Mouse (Mus musculus) left cerebral cortex, adult 11 months (tissue): Measurements from ENCODE around the gene Tet3.

Source experiments
- DNase-seq: peaks from one replicate; pipeline ENCODE4 v3.0.0; 2022; ENCODE audit warnings: low spot score

Tet3 gene

DNA sequence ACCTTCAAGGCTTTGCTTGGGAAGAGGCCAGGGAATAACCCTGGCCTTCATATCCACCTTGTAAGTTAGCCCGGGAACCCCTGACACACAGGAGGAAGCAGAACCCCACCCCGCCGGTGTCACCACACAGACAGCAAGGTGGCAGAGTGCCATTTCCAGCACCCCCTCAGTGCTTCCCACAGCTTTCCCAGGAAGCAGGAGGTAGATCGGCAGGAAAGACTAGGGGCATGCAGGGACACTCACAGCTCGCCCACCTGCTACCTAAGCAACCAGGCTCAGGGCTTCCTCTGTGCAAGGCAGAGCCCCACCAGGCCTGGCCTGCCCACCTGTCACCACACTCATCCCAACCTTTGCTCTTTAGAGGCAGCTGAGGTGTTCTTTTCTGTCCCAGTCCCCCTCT, 19.1 kb downstream of the Tet3 start:
- DNase-seq = peak; percentile 53

DNA sequence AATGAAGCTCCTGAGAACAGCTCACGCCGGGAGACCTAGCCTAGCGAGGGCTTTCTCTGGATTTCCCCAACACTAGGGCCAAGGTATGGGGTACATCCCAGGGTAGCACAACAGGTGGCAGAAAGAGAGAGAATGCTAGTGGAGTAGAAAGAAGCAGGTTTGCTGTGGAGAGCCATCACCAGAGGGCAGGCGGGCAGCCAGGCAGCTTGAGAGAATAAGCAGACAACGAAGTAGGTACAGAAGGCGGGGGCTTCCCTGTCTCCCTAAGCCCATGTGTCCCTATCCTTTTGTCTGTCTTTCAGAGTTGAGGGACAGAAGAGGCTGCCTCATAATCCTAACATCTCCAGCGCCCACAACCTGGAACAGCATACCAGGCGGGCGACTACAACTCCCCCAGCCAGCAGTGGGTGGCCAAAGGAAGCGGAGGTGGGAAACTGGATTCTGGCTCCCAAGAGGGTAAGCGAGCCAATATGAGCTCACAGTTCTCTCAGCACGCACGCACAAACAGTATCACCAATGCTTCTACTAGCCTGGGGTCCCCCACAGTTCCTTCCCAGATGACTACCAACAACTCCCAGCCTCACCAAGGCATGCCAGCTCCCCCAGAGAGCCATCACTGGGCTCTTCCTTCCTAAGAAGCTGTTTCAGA, 19.6 kb downstream of the Tet3 start:
- DNase-seq = no peak

DNA sequence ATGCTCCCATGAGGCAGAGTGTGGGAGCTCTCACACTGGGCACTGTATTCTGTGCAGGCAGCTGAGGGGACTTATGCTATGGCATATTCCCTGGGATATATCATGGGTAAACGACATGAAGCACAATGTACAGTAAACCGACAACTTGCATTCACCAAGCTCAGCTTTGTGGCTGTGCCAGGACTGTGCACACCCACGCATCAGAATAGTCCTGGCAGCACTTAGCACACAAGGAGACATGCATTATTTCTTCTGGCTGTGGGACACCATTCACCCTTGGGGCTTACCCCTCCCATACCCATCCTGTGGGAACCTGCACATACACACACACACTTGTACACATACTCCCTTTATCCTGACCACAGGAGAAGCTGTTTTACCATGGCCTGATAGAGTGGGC, 20.3 kb downstream of the Tet3 start:
- DNase-seq = no peak

DNA sequence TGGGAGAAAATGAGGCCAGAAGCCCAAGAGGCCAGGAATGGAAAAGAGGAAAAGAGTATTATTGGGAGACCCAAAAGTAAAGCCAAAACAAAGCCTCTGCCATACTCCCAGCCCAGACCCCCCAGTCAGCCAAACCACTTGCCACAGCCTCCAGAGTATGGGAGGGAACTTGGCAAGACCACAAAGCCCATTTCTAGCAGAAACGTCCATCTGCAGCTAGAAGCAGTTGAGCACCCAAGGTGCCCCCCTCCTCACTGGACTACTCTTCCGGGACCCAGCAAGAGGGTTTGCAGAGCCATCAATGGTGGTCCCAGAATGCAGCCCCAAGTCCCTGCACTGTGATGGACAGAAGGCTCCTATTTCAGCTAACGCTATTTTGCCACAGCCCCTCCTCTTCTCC, 21.1 kb downstream of the Tet3 start:
- DNase-seq = no peak

DNA sequence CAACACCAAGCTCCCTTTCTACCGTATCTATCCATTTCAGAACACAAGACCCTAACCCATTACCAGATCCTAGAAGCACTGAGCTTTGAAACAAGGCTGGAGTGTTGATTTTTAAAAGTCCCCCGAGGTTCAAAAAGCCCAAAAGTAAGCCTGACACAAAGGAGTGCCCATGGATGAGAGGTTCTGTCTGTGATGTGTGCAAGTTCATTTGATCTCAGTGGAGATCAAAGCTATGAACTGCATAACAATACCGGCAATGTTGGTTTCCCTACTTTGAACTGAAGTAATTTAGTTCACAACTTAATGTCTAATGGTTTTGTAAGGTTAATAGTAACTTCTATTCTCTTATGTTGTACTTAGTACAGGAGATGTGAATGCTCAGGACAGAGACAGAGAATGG, 21.7 kb downstream of the Tet3 start:
- no peak for DNase-seq

DNA sequence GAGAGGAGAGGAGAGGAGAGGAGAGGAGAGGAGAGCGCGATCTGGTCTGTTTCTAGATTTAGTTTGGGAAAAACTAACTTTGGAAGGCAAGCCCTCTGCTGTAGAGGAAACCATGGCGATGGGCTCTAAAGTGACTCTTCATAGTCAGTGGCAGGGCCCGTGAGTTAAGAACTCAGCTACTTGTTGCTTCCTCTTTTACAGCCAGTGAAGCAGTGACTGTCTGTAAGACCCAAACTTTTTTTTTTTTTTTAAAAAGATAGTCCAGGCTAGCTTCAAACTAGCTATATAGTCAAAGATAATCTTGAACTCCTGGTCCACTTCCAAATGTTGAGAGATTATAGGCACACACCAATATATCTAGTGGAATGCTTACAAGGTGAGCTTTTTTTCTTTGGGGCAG, 22.3 kb downstream of the Tet3 start:
- no peak for DNase-seq

DNA sequence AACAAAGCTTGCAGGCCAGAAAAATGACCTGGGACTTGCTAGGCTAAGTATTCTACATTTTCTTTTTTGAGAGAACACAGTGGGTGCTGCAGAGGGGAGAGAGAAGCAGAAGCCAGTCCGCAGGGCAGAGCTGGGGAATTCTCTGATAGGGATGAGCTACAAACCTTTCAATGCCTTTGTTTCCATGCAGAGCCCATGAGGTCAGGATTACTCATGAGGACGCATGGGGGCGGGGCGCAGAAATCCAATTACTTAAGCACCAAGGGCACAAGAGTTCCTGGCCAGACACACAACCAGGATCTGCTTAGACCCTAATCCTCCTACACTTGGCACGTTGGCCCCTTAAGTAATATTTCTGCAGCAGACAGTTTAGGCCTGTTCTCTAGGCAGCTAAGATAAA, 23.7 kb downstream of the Tet3 start:
- no peak for DNase-seq

DNA sequence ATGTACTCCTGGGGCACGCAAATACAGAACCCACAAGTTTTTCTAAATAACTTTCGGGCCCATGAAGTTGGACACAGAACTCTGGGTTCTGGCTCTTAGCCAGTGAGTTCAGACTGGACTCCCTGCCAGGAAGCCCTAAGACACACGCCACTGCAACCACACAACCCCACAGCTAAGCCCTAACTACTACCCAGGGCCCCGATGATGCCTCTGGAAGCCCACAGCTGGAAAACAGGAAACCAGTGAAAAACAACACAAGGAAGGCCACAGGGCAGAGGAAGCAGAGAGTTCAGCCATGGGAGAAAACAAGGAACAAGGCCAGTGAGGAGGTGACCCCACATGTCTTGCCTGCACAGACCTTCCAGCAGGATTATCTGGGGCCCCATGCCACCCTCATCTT, 25.3 kb downstream of the Tet3 start:
- DNase-seq = no peak

DNA sequence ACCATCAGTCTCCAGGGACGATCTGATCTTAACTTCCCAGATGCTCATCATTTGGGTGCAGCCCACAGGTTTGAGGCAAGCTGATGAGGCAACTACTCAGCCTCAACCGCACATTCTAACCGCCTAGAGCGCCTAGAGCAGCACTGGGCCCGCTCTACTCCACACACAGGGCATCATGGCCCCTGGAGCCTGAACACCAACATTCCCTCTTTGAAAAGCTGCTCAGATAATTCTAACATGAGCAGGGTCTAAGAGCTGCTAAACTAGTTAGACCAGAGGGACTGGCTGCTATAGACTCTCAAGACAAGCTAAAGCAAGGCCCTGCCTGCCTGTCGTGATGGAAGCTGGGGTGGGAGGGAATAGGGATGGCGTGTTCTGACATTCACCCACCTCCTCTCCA, 25.9 kb downstream of the Tet3 start:
- no peak for DNase-seq

DNA sequence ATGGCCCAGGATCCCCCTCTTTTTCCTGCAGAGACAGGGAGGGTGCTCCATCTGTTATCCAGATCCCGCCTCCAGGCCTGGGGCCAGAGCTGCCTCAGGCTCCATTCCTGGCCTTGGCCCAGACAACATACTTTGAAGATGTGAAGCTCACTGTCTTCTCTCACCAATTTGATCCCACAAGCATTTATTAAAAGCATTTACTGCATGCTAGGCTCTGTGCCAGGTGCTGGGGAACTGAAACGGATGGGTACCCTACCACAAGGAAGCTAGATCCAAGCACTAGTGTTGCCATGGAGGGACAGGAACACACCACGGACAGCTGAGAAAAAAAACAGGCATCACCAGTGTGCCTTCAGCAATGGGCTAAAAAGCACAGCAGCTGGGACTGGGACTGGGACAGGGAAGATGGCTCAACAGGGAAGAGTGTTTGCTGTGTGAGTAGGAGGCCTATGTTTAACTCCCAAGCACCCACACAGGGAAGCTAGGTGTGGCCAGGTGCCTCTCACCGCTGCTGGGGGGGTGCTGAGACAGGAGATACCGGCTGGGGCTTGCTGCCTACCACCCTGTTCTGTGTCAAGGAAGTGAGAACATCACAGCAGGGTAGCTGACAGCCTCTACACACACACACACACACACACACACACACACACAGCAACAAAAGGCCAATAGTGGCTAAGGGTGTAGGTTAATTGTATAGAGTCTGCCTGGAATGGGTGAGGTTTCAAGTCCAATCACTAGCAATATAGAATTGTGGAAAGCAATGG, 30.7 kb downstream of the Tet3 start:
- peak; percentile 27 for DNase-seq

DNA sequence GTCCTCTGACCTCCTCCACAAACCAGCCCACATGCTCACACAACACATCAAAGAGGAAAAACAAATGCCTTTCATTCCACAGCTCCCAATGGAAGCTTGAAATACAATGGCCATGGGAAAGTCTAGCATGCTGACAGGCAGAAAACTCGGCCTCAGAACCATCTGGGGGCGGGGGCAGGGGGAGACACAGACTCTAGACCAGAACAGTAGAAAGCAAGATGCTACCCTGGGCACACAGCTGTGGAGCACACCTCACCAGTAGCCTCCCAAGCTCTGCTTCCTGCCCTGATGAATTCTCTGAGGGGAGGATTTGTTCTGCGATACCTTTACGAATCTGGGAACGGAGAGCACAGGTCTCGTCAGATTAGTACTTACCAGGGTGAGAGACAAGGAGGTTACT, 31.4 kb downstream of the Tet3 start:
- no peak for DNase-seq

DNA sequence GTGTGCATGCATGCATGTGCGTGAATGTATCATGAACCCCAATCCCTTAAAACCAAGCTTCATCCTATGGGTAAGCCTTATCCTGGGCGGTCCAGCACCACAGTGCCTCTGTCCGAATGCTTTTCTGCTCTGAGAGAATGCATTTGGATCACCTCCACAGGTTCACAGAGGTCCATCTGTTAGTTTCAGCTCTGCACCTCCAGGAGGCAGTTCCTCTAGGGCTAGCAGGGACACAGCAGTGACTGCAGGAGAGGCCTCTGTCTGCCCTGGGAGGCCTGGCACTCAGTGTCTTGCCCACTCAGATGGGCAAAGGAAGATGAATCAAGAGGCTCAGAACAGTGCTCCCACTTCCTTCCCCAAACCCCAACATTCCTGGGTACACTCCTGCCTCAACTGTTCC, 32.3 kb downstream of the Tet3 start:
- no peak for DNase-seq

DNA sequence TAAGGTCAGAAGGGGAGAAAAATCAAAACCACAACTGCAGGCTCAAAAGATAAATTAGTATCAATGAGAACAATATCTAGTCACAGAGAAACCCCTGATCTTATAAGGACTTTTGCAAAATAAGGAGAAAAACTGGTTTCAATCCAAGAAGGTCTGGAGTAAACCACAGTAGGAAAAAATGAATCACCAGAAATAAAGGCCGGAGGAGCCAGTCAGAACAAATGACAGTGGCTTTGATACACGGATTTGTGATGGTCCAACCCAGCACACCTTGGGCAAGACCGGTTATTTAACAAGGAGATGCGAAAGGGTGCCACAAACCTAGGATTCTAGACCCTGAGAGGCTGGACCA, 34.9 kb downstream of the Tet3 start:
- DNase-seq = no peak

DNA sequence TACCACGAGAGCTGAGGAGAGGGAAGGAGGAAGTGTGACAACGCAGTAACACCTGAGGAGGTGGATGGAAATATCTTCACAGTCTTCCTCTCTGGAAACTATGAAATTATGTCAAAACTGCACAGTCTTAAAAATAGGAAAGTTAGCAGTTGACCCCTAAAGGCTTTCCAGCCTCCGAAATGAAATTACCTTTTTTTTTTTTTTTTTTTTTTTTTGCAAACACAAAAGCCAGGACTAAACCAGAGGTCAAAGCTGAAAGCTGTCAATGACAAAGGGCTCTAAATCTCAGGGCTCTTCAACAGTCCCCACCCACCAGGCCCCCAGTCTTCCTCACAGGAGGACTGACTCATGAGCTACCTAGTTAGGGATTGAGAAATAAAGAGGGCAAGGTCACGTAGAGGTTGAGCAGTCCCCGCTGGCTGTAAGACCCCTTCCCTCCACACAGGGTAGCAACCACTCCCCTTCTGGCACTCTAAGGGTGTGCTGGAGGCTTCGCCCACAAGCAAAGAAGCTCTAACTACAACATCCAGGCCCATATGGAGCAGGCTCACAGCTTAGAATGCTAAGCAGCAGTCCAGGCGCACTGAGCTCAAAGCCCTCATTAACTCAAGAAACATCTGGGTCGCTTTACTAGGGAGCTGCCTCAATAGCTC, 35.4 kb downstream of the Tet3 start:
- no peak for DNase-seq

DNA sequence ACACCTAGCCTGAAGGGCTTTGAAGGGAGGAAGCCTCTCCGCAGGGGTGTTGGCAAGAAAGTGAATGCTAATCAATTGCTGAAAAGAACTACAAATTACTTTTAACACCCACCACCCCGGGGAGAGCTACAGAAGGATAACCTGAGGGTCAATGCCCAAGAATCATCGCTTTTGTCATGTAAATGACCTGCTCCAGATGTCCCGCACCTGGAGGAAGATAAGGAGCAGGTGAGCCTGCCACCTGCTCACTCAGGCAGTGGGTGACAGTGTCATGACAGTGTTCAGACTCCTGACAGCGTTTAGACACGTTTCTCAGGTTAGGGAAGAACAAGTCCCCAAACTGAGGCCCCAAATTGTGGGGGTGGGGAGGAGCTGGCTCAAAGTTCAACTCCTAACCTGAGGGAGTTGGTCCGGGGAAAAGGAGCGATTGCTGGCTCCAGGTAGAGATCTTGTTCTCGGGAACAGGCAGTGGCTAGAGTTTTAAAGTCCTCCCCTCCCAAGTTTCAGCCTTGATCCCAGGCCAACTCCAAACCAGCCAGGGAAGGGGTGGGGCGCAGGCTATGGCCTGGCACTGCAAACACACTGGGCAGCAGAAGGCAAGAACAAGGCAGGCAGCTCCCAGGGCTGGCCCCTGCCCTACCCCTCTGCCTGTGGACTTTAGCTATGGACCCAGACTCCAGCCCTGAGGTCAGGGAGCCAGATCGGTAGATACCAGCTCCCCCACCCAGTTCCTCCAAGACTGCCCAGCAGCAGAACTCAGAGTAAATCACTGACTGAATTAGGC, 36.8 kb downstream of the Tet3 start:
- DNase-seq = no peak

DNA sequence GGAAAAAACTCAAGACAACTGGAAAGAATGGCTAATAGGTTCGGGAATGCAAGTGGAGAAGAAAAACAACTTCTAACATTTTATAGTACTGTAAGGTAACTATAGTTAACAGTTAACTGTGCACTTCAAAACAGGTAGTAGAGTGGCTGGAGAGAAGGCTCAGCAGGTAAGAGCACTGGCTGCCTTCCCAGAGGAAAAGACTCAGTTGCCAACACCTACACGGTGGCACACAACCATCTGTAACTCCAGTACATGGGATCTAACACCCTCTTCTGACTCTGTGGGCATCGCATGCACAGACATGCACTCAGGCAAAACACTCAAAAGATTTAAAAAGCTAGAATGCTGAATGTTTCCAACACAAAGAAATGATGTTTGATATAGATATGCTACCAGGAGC, 39.4 kb downstream of the Tet3 start:
- DNase-seq = no peak

DNA sequence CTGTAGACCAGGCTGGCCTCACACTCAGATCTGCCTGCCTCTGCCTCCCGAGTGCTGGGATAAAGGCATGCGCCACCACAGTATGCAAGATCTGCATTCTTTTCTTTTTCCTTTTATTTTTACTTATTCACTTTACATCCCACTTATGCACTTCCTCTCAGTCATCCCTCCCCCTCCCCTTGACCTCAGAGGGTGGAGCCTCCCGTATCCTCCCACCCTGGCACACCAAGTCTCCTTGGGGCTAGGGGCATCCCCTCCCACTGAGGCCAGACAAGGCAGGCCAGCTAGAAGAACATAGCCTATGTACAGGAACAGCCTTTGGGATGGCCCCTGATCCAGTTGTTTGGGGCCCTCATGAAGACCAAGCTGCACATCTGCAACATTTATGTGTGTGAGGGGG, 41.4 kb downstream of the Tet3 start:
- DNase-seq = no peak

DNA sequence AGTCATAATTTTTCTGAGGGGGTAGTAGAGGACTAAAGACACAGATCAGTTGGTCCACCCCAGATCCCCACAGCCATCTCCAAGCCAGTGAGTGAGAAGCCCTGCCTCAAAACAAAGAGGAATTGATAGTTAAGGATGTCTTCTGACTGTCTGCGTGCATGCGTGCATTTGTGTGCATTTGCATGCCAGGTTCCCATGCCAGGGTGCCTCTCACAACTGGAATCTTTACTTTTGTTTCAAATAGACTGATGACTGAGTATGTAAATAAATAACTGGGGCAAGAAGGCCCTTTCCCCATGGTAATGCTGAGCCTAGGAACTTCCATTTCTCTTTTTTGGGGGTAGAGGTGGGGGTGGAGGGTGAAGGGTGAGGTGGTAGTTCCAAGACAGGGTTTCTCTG, 41.8 kb downstream of the Tet3 start:
- DNase-seq = no peak

DNA sequence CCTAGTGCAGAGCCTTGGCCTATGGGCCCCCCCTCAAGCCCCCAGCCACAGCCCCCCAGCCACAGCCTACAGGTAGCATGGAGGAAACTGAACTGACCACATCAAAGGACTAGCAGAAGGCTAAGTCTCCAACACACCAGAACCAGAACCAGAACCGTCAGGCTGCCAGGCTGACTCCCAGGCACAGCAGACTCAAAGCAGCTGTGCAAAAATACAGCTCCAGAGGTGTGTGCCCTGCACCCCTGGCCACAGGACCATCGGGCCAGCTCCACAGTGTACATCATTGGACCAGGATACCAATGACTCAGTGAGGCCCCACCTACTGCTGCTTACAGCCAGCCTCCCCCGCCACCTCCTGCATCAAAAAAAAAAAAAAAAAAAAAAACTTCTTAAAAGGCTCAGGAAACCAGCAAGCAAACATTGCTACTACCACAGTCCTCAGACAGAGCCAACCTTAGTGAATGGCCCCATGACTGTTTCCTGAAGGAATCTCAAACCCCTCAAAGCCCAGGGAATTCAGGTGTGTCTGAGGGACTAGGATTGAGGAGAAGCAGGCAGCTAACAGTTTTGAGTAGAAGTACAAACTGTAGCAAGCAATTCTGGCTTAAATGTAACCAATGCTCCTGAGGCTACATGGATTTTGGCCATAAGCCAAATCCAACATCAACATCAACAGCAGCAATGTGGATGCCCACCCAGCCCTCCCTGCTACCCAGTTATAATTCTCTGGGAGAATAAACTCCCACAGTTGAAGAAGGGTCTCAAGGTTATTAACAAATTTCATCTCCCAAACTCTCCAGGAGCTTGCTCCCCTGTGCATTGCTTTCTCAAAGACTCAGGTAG, 42.4 kb downstream of the Tet3 start:
- DNase-seq = no peak

DNA sequence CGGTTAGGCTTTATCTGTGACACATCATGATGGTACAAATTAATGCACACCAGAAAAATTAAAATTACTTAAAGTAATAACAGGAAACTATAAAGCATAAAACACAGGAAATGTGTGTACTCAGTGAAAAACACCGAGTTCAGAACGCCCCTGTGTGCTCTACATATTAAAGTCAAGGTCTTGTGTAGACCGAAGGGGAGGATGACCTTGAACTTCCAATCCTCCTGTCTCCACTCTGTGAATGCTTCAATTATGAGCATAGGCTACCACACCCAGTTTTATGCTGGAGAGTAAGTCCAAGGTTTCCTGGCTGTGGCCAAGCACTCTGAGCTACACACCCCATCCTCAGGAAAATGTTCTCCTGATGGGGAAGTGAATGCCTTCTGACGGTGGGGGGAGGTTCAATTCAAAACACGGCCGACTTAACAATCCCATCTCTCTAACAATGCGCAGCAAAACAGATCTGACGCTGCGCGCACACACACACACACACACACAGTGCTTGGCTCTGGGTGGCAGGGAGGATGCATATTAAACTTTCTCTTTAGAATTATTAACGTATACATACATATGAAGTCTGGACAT, 43.4 kb downstream of the Tet3 start:
- DNase-seq = no peak

DNA sequence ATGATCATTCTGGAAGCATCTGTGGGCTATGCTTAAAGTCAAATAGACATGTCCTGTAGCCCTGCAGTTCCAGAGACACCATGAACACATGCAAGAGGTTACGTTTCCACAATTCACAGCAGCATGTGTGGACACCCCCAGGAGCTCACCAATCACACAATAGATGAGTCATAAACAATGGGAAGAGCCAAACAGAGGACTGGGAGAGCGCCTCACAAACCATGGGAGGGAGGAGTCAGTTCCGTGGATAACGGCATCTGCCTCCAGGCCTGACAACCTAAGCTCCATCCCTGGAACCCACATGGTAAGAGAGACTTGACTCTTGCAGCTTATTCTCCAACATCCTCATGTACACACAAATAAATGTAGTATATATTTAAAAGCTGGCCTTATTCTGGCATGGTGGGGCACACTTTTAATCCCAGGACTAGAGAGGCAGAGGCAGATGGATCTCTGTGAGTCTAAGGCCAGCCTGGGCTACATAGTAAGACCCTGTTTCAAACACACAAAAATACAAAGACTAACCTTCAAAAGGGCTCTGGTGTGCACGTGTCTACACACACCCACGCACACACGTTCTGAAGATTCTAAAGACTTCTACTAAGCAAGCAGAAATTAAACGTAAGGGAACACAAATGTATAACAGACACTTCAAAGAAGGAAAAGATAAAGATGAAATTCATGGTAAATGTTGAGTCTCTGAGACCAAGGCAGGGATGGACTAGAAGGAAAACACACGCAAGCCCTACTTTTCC, 44.1 kb downstream of the Tet3 start:
- no peak for DNase-seq
